Mouse (Mus musculus): ENCODE measurements around the gene Iqcf4. TPM values are rescaled to one million over a fixed set of nuclear protein-coding genes. Genes with fewer than 3 reads are reported as not detected.

Iqcf4 gene
- total RNA-seq, 2 experiments from 2014 or later, result not detected

DNA sequence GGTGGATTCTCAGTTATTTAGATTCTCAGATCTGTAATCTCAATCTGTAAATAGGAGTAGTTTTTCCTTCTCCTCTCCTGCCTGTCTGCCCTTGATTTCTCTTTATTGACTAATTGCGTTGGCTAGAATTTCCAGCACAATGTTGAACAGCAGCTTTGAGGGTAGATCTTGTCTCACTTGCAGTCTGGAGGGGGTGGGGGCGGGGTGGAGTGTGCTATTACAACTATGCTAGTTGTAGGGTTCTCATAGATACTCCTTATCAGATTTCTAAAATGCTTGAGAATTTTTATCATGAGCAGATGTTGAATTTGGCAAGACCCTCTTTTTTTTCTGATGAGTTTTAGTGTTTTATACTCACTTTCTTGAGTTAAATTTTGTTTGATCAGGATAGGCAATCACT, 51.4 kb downstream of the Iqcf4 start:
- ATAC-seq (ENCODE audit: poor library complexity, severe bottlenecking), result no peak

Other genes starting within 250 kb of the Iqcf4 start
- 71.0 and 83.1 TPM in 2 replicates for gene Dusp7, start 202.4 kb downstream of the Iqcf4 start, total RNA-seq (2015)
- gene Dusp7, start 202.4 kb downstream of the Iqcf4 start, total RNA-seq (2017), result 28.1 and 35.0 TPM in 2 replicates
- 1,974 and 2,078 TPM in 2 replicates for gene Rpl29, start 141.5 kb downstream of the Iqcf4 start, total RNA-seq (2015)
- 1,150 and 1,200 TPM in 2 replicates for gene Rpl29, start 141.5 kb downstream of the Iqcf4 start, total RNA-seq (2017)
- gene Acy1, start 132.7 kb downstream of the Iqcf4 start, total RNA-seq (2015), result 1.4 and 4.8 TPM in 2 replicates
- gene Acy1, start 132.7 kb downstream of the Iqcf4 start, total RNA-seq (2017), result 3.5 and 4.8 TPM in 2 replicates
- gene Abhd14b, start 123.5 kb downstream of the Iqcf4 start, total RNA-seq (2015), result 7.7 and 8.2 TPM in 2 replicates
- gene Abhd14b, start 123.5 kb downstream of the Iqcf4 start, total RNA-seq (2017), result 2.9 and 3.2 TPM in 2 replicates
- gene Abhd14a, start 123.3 kb downstream of the Iqcf4 start, total RNA-seq (2015), result 3.2 and 3.9 TPM in 2 replicates
- gene Abhd14a, start 123.3 kb downstream of the Iqcf4 start, total RNA-seq (2017), result 2.2 and 4.2 TPM in 2 replicates
- gene Pcbp4, start 117.7 kb downstream of the Iqcf4 start, total RNA-seq (2015), result 1.5 and 2.9 TPM in 2 replicates
- gene Pcbp4, start 117.7 kb downstream of the Iqcf4 start, total RNA-seq (2017), result 2.4 and 4.0 TPM in 2 replicates
- not detected in 2 replicates for gene Gpr62, start 105.1 kb downstream of the Iqcf4 start, total RNA-seq (2015)
- gene Gpr62, start 105.1 kb downstream of the Iqcf4 start, total RNA-seq (2017), result not detected in 2 replicates
- gene Rrp9, start 95.0 kb downstream of the Iqcf4 start, total RNA-seq (2015), result 3.6 and 6.3 TPM in 2 replicates
- gene Rrp9, start 95.0 kb downstream of the Iqcf4 start, total RNA-seq (2017), result 10.0 and 16.0 TPM in 2 replicates
- 14.3 and 19.2 TPM in 2 replicates for gene Parp3, start 94.0 kb downstream of the Iqcf4 start, total RNA-seq (2015)
- 26.7 and 29.7 TPM in 2 replicates for gene Parp3, start 94.0 kb downstream of the Iqcf4 start, total RNA-seq (2017)
- gene Iqcf1, start 71.0 kb downstream of the Iqcf4 start, total RNA-seq (2015), result not detected in 2 replicates
- not detected in 2 replicates for gene Iqcf1, start 71.0 kb downstream of the Iqcf4 start, total RNA-seq (2017)
- gene Iqcf5, start 56.4 kb downstream of the Iqcf4 start, total RNA-seq (2015), result not detected in 2 replicates
- gene Iqcf5, start 56.4 kb downstream of the Iqcf4 start, total RNA-seq (2017), result not detected in 2 replicates
- gene Iqcf3, start 9.4 kb downstream of the Iqcf4 start, total RNA-seq (2015), result not detected in 2 replicates
- gene Iqcf3, start 9.4 kb downstream of the Iqcf4 start, total RNA-seq (2017), result not detected in 2 replicates
- not detected in 2 replicates for gene Iqcf6, start 55.6 kb upstream of the Iqcf4 start, total RNA-seq (2015)
- not detected in 2 replicates for gene Iqcf6, start 55.6 kb upstream of the Iqcf4 start, total RNA-seq (2017)
- gene Grm2, start 85.1 kb upstream of the Iqcf4 start, total RNA-seq (2015), result not detected in 2 replicates
- not detected in 2 replicates for gene Grm2, start 85.1 kb upstream of the Iqcf4 start, total RNA-seq (2017)
- gene Tex264, start 114.9 kb upstream of the Iqcf4 start, total RNA-seq (2015), result 9.6 and 14.1 TPM in 2 replicates
- gene Tex264, start 114.9 kb upstream of the Iqcf4 start, total RNA-seq (2017), result 16.3 and 18.3 TPM in 2 replicates
- 5.5 and 6.5 TPM in 2 replicates for gene Rad54l2, start 218.2 kb upstream of the Iqcf4 start, total RNA-seq (2015)
- gene Rad54l2, start 218.2 kb upstream of the Iqcf4 start, total RNA-seq (2017), result 6.3 and 14.4 TPM in 2 replicates

All from megakaryocyte, adult 5-6 weeks (primary cell).